Mouse (Mus musculus) liver, embryonic 13.5 days (tissue): ENCODE results near the gene Nisch. TPM values are rescaled to one million over a fixed set of nuclear protein-coding genes. Genes with fewer than 3 reads are reported as not detected.
A peak's percentile ranks its signal among the peaks of the same experiment; 100 is the strongest.

Experiments
- ATAC-seq: fragments of 200-750 bp; cut with Nextera tagmentation; 2 replicates; pipeline ENCODE4 v1.8.0; 2017; ENCODE audit warnings: low read depth, mild to moderate bottlenecking, moderate number of reproducible peaks, moderate library complexity
- DNase-seq: peaks from one replicate; pipeline ENCODE4 v3.0.0; 2022
- H3K27ac ChIP-seq: fragments of 300-500 bp; sonication (generic); 2 replicates; pipeline ENCODE4 v1.5.1; 2015; ENCODE audit warnings: moderate library complexity, mild to moderate bottlenecking, inconsistent platforms
- H3K27me3 ChIP-seq: fragments of 300-500 bp; sonication (generic); 2 replicates; pipeline ENCODE4 v1.6.1; 2015; ENCODE audit warnings: mild to moderate bottlenecking, inconsistent platforms
- H3K36me3 ChIP-seq: fragments of 300-500 bp; sonication (generic); 2 replicates; pipeline ENCODE4 v1.6.1; 2015; ENCODE audit warnings: mild to moderate bottlenecking, inconsistent platforms
- H3K4me1 ChIP-seq: fragments of 300-500 bp; sonication (generic); replicated peaks from 2 replicates; pipeline ENCODE4 v1.6.1; 2015; ENCODE audit warnings: inconsistent platforms
- H3K4me2 ChIP-seq: fragments of 300-500 bp; sonication (generic); 2 replicates; pipeline ENCODE4 v1.6.1; 2015; ENCODE audit warnings: inconsistent platforms, mild to moderate bottlenecking, moderate library complexity
- H3K4me3 ChIP-seq: fragments of 300-500 bp; sonication (generic); replicated peaks from 2 replicates; pipeline ENCODE4 v1.5.1; 2015; ENCODE audit warnings: mild to moderate bottlenecking, inconsistent platforms
- H3K9ac ChIP-seq: fragments of 300-500 bp; sonication (generic); 2 replicates; pipeline ENCODE4 v1.6.1; 2015; ENCODE audit warnings: mild to moderate bottlenecking, inconsistent platforms
- H3K9me3 ChIP-seq: fragments of 300-500 bp; sonication (generic); replicated peaks from 2 replicates; pipeline ENCODE4 v1.6.1; 2016; ENCODE audit warnings: inconsistent platforms
- WGBS: fragments of 180-500 bp; shearing (Covaris S2); methylation state at CpG from one replicate; pipeline ENCODE4 v1.1.7; 2015; ENCODE audit not compliant: insufficient replicate concordance; 5-methylcytosine and 5-hydroxymethylcytosine counted together
- polyA plus RNA-seq: library from polyadenylated mRNA; unstranded; fragments of >200 nt; fragmentation: Nextera tagmentation; extraction: Ambion mirVana; gene quantifications from 2 replicates; pipeline ENCODE4 v1.2.1, GENCODE M21; 2015

The Nisch gene
- polyA plus RNA-seq, 1 experiment from 2014 or later: 77.9 TPM

DNA sequence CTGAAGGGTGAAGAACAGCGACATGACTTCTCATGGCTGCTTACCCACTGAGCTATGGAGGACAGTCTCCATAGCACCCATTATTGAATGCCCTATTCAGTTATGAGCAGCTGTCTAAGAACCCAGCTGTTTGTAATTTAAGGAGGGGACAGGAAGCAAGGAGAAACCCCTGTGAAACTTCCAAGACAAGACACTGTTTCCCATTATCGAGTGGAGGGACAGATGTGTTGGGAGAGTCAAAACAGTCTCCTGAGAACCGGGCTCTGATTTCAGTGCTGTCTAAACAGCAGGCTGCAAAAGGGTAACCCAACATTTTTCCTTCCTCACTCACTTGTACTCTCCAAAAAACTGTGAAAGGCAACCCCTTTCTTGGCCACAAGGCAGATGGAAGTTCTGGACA is 23.8 kb upstream of the Nisch start:
- Histone ChIP-seq H3K27ac (no peak overlapping the region), H3K4me3 (no peak overlapping the region), H3K4me1 (no peaks in the 10 kb centered on the region), H3K27me3 (no peaks in the 10 kb centered on the region), H3K9ac (no peak overlapping the region), H3K9me3 (no peaks in the 10 kb centered on the region), H3K4me2 (no peak overlapping the region), H3K36me3 (no peaks in the 10 kb centered on the region)
- 73% methylated on average over 3 of the region's 3 CpGs for WGBS
- DNase-seq (no peak), ATAC-seq (no peak)

DNA sequence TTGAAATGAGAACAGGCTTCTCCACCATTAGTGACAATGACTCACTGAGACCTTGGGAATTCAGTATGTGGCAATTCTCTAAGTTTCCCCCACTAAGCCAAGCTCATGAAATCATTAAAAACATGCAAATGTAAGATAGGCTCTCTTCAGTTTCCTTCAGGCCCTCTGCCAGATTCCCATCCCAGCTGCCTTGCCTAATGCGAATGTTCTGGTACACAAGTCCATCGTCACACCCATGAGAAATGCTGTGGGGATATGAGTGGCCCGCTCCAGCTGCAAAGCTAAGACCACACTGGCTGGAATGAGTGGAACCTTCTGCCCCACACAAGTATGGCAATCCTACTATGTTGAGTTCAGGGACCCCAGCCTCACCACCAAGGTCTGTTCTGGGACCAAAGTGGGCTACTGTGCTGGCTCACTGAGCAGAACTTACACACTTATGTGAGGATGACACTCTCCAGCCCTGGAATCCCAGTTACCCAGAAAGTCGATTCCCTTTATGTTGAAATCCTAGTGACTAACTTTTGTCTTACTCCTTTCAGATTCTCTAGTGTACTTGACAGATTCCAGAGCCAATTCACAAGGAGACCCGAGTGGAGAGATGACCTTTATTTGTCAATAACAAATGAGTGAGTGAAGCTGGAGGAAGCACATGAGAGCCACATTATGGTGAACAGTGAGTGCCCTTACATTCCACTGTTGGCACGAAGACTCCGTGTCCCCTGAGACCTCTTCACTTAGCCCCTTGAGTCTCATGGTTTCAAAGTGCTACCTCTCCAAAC is 20.5 kb upstream of the Nisch start:
- Histone ChIP-seq H3K27me3 (peaks cover 9% of the 10 kb centered on the region), H3K36me3 (no peaks in the 10 kb centered on the region), H3K4me2 (no peak overlapping the region), H3K27ac (no peak overlapping the region), H3K9ac (no peak overlapping the region), H3K9me3 (no peaks in the 10 kb centered on the region), H3K4me3 (no peak overlapping the region), H3K4me1 (peaks cover 13% of the 10 kb centered on the region)
- ATAC-seq (no peak), DNase-seq (no peak)
- WGBS: 69% methylated on average over 7 of the region's 7 CpGs

DNA sequence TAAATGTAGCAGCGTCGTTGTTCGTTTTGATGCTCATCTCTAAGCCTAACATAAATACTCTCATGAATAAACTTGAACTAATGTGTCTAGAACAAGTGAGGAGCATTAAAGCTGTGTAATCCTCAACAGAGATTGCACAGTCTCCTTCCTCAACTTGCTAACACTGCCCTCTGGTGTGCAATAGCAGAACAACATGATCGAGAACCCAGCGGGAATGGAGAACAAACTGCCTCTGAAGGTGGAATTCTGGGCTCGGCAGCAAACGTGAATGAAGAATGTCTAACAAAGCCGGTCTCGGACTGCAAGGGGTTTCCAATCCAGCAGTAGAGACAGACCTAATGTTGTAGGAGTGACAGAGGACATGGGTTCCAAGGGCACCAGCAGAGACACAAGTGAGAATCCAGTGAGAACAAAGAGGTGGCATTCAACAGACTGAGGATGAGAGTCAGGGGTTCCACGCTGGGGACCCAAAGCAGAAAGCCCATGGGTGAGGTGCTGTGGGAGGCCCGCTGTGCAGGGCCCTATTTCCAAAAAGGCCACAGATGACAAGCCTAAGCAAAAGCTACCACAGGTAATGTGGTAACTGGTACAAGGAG is 17.3 kb upstream of the Nisch start:
- peak; percentile 46 for DNase-seq
- Histone ChIP-seq H3K4me2 (no peak overlapping the region), H3K4me3 (no peak overlapping the region), H3K9ac (no peak overlapping the region), H3K27me3 (peaks cover 17% of the 10 kb centered on the region), H3K9me3 (no peaks in the 10 kb centered on the region), H3K27ac (no peak overlapping the region), H3K36me3 (no peaks in the 10 kb centered on the region), H3K4me1 (peaks cover 13% of the 10 kb centered on the region)
- no peak for ATAC-seq
- WGBS: 10% methylated on average over 11 of the region's 11 CpGs

DNA sequence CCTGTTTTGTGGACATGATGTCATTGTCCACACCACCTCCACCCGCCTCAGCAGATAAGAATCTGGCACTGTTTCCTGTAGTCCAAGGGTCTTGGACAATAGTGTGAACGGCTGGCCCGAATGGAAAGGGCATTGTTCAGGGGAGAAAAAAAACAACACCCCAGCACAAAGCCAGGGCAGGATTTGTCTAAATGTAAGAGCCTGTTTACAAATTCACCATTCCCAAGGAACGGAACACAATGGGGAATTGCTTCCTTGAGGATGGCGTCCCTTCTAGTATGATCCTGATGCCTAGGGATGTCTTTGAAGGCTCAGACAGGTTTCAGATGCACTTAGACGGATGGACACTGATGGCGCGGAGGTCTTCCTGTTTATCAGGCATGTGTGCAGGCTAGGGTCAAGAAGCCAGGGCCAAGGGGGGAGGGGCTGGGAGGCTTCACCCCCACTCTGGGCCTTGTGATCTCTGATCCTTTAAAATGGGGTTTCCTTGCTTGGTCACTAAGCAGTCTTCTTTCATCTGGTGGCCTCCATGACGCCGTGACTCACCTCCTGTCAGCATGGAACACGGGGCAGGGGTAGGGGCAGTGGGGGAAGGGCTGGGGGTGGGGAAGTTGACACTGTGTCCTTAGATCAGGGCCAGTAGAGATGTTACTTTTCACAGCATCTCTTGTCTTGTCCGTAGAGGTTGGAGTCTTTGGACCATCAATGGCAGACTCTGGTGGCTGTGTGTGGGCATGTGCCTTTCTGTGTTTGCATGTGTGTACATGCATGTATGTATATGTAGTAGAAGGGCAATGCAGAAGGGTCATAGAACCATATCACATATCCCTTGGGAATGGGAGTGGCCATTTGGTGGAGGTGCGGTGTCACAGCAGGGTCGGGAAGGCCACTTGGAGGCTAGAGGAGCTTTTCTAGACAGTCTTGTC is 16.6 kb upstream of the Nisch start:
- no peak overlapping the region for H3K4me2 ChIP-seq
- no peak overlapping the region for H3K9ac ChIP-seq
- no peaks in the 10 kb centered on the region for H3K36me3 ChIP-seq
- no peaks in the 10 kb centered on the region for H3K9me3 ChIP-seq
- H3K4me3 ChIP-seq: no peak overlapping the region
- DNase-seq (no peak), ATAC-seq (0 out of 2 replicates have a peak, but pooled peaks have one; percentile 29)
- H3K4me1 ChIP-seq: peaks cover 19% of the 10 kb centered on the region
- 46% methylated on average over 14 of the region's 14 CpGs for WGBS
- H3K27me3 ChIP-seq: peaks cover 17% of the 10 kb centered on the region
- H3K27ac ChIP-seq: no peak overlapping the region

DNA sequence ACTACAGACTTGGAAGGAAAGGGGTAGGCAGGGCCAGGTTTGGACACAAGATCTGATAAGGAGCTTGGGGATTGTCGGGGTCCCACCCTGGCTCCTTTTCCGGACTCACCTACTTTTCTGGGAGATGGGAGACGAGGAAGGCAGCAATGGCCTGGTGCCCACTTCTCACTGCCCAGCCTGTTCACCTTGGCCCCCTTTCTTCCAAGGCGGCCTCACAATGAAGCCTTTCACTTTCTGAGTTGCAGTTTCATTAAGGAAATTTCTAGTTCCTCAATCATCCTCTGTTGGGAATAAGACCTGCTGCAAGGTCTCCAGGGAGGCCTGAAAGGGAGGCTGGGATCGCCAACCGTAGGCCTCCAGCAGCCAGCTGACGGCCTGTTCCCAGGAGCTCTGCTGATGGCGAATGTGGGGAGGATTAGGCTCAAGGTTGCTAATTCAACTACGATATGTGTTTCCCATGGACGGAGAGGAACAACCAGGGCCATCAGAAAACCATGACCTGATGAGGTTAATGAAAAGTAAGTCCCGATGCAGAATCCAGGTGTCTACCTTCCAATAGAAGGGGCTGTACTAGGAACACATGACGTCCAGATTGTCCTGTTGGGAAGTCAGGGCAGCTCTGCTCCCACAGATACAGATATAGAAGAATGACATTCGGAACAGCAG is 15.8 kb upstream of the Nisch start:
- H3K9me3 ChIP-seq: no peaks in the 10 kb centered on the region
- peaks cover 24% of the 10 kb centered on the region for H3K4me1 ChIP-seq
- H3K4me2 ChIP-seq: no peak overlapping the region
- no peak overlapping the region for H3K27ac ChIP-seq
- no peak overlapping the region for H3K9ac ChIP-seq
- no peaks in the 10 kb centered on the region for H3K36me3 ChIP-seq
- ATAC-seq (no peak), DNase-seq (no peak)
- no peak overlapping the region for H3K4me3 ChIP-seq
- H3K27me3 ChIP-seq: peaks cover 17% of the 10 kb centered on the region
- 61% methylated on average over 13 of the region's 13 CpGs for WGBS

DNA sequence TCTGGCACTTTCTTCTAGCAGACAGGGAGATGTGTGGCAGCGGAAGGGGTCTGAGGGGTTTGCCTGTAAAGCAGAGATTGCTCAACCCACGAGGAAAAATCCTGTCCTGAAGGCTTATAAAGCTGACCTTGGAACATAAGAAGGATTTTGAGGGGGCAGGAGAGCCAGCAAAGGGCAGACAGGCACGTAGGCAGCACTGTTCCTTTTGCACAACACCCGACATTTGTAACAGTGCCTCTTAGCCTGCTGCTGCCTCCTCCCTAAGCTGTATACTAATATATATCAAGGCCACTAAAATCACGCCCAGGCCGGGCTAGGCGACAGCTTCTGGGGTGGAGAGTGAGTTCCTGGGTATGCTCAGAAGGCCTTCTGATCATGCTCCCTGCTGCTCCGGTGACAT is 13.7 kb upstream of the Nisch start:
- Histone ChIP-seq H3K4me1 (peaks cover 24% of the 10 kb centered on the region), H3K4me2 (no peak overlapping the region), H3K27ac (no peak overlapping the region), H3K27me3 (peaks cover 22% of the 10 kb centered on the region), H3K9ac (no peak overlapping the region), H3K4me3 (no peak overlapping the region), H3K9me3 (no peaks in the 10 kb centered on the region), H3K36me3 (no peaks in the 10 kb centered on the region)
- ATAC-seq (no peak), DNase-seq (no peak)
- 52% methylated on average over 8 of the region's 8 CpGs for WGBS

DNA sequence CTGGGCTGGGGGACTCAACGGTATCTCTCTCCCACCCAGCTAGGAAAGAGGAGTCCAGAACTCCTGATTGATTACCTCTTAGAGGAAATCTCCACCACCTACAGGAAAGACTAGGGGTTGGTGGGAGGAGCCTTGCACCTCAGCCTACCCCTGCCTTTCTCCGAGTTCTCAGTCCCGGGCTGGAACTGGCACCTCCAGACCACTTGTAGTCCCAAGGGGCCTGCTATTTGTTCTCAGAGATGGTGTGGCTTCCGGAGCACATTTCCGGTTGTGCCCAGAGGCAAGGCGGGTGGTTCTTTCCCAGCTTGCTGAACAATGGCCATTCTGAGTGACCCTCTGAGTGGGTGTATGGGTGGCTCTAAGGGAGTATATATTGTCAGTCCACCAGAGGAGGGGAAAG is 11.5 kb upstream of the Nisch start:
- 16% methylated on average over 6 of the region's 6 CpGs for WGBS
- H3K36me3 ChIP-seq: no peaks in the 10 kb centered on the region
- H3K27ac ChIP-seq: 0 out of 2 replicates have a peak overlapping the region, but pooled peaks have one; percentile 20
- no peaks in the 10 kb centered on the region for H3K9me3 ChIP-seq
- ATAC-seq (no peak), DNase-seq (no peak)
- no peak overlapping the region for H3K9ac ChIP-seq
- H3K27me3 ChIP-seq: peaks cover 22% of the 10 kb centered on the region
- H3K4me2 ChIP-seq: no peak overlapping the region
- peaks cover 18% of the 10 kb centered on the region; the same call in 1 of the 2 replicates for H3K4me1 ChIP-seq
- no peak overlapping the region for H3K4me3 ChIP-seq

DNA sequence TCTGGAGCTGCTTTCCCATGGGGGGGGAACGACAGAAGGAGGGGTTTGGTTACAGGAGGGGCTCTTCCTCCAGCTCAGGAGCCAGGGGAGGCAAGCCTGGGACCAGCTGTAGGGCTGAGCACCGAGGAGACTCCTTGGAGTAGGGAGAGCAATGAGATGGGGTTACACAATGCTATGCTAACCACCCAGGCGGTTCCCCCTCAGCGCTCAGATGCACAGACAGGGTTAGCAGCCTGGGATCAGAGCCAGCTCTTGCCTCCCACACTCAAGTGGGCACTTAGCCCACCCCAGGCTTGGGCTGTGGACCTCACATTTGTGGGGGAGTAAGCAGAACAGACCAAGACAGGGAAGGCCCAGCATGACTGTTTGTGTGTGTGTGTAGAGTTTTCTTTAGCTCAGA is 10.2 kb upstream of the Nisch start:
- ATAC-seq (no peak), DNase-seq (no peak)
- WGBS: 70% methylated on average over 4 of the region's 4 CpGs
- Histone ChIP-seq H3K27ac (no peak overlapping the region), H3K4me1 (peaks cover 11% of the 10 kb centered on the region; the same call in 1 of the 2 replicates), H3K36me3 (no peaks in the 10 kb centered on the region), H3K9me3 (no peaks in the 10 kb centered on the region), H3K9ac (no peak overlapping the region), H3K27me3 (peaks cover 10% of the 10 kb centered on the region), H3K4me2 (no peak overlapping the region), H3K4me3 (no peak overlapping the region)

DNA sequence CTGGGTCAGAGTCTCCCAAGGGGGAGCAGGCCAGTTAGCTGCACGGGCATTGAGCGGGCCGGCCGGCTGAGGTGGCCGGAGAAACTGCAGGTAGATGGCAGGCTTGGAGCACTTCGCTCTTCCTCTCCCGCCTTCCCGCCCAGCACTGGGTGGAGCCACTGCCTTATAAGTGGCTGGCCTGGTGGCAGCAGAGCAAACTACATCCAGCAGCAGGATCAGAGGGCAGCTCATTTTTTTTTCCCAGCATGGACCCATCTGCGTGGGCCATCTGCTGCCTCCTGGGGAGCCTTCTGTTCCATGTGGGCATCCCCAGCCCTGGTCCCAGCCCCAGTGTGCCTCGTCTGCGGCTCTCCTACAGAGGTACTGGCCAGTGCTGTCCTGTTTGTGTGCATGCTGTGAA is 920 bp upstream of the Nisch start, which contains the start of gene Sema3g:
Gene Sema3g (plus strand): TSS at position 195 of the 400 bp plus-strand sequence.
- Histone ChIP-seq H3K36me3 (no peaks in the 10 kb centered on the region), H3K4me3 (no peak within 1 kb of the TSS), H3K9me3 (no peaks in the 10 kb centered on the region), H3K4me2 (0 out of 2 replicates have a peak within 1 kb of the TSS, but pooled peaks have one; percentile 2), H3K27ac (no peak within 1 kb of the TSS), H3K9ac (peak within 1 kb of the TSS; percentile 5; the same call in 1 of the 2 replicates), H3K4me1 (peaks cover 22% of the 10 kb centered on the region), H3K27me3 (peaks cover 6% of the 10 kb centered on the region; the same call in 1 of the 2 replicates)
- DNase-seq: no peak
- ATAC-seq: peak; percentile 64
- 8% methylated on average over 11 of the region's 11 CpGs for WGBS

DNA sequence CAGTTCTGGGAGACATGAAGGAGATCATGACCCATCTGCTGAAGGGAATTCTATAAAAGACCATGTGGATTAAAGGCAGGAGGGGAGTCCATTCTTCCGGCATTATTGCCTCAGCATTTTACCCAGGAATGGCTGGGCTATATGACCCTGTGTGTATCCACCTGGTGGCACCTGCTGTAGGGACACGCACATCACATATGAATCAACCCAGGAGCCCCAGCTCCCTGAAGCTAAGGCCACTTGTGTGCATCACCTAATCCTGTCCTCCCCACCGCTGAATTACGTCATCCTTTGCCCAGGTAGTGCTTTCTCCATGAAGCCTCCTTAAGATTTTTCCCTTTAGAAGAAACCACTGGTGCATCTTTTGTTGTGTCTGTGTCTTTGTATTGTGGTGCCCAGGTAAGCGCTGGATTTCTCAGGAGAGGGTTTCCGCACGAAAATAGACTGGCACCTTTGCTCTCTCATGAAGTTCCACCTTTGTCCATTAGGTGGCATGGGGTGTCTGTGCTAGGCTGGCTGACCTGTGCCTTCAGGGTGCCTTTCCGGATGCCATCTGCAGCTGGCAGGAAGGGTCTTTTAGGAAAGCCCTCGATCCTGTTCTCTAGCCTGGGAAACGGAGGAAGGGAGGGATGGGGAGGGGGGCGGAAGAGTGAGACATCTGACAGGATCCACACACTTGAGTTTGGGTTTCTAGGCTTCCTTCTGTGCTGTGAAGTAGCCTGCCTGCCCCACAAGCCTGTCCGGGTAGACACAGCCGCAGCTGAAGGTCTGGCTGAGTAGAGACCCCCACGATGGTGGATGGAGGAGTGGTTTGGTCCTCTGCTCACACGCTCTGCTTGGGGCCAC is 1.4 kb downstream of the Nisch start:
- Histone ChIP-seq H3K4me3 (no peak overlapping the region), H3K4me2 (no peak overlapping the region), H3K27ac (no peak overlapping the region), H3K36me3 (no peaks in the 10 kb centered on the region), H3K9ac (no peak overlapping the region), H3K4me1 (peaks cover 37% of the 10 kb centered on the region), H3K27me3 (peaks cover 6% of the 10 kb centered on the region; the same call in 1 of the 2 replicates), H3K9me3 (no peaks in the 10 kb centered on the region)
- DNase-seq (peak; percentile 44), ATAC-seq (0 out of 2 replicates have a peak, but pooled peaks have one; percentile 14)
- 26% methylated on average over 15 of the region's 15 CpGs for WGBS
